Mouse (Mus musculus) left cerebral cortex, postnatal 14 days (tissue): ENCODE results near the gene Prpf40b. TPM values are rescaled to one million over a fixed set of nuclear protein-coding genes. Genes with fewer than 3 reads are reported as not detected.
A peak's percentile ranks its signal among the peaks of the same experiment; 100 is the strongest.

ENCODE experiments used
- DNase-seq, 2 experiments: peaks; one replicate each; pipeline ENCODE4 v3.0.0; 2021 to 2022; ENCODE audit warnings: low spot score in 2 of 2, mixed read lengths in 1 of 2
- intact Hi-C: fragments of 180-260 bp; cut with DNase I; formaldehyde crosslinking; loops from one replicate; pipeline ENCODE4 v1.15.1; 2025
- total RNA-seq, 2 experiments: library from RNA; stranded (reverse); gene quantifications; 2 replicates each; pipeline ENCODE4 v1.2.3; 2021

Gene Prpf40b
- total RNA-seq, 2 experiments from 2014 or later, result 95.4 to 99.5 TPM

DNA sequence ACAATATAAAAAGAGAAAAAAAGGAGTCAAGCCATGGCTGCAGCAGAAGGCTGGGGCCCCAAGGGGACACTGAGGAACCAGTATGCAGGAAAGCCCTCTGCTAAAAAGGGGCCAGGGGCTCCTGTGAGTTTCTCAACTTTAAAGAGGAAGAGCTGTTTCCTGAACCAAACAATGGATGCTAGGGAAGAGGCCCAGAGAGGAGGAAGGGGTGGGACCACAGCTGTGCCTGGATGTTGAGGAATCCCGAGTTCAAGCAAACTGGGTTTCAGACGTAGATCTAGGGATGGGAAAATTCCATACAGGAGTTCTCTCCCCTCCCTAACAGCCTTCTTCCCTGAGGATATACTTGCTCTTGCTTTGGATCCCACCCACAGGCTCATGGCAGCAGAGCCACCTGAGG lies 31.5 kb downstream of the Prpf40b start:
- intact Hi-C loops, result loop anchor here (5.0 kb wide), 1 partner anchor 41 kb away; no protein-coding TSS in a partner anchor
- DNase-seq, result no peak

DNA sequence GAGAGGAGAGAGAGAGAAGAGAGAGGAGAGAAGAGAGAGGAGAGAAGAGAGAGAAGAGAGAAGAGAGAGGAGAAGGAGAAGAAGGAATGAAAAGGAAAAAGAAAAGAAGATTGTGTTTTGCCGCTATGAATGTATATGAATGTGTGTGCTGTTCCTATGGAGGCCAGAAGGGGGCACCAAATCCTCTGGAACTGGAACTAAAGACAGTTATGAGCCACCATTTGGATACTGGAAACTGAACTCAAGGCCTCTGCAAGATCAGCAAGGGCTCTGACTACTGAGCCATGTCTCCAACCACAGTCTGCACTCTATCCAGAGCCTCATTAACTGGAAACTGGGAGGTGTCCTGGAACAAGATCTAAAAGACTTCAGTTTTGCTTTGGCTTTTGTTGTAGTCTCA lies 32.1 kb downstream of the Prpf40b start:
- intact Hi-C loops, result loop anchor here (5.0 kb wide), 1 partner anchor 40 kb away; no protein-coding TSS in a partner anchor
- no peak for DNase-seq

DNA sequence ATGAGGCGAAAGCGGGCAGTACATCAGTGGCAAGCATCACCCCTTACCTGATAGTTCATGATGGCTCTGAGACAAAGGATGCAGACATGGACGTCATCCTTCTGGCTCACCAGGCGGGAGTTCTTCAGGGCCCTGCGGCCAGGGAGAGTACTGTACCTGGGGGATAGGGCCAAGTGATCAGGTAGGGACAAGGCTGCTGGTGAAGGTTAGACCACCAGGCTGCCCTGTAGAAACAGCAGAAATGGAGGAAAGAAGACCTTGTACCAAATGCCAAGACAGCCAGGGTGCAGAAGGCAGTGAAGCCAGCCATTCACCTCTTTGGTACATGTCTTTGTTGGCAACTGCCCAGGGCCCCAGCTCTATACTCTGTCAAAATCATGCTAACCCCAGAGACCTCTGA lies 33.1 kb downstream of the Prpf40b start:
- intact Hi-C loops, result loop anchor here (5.0 kb wide), 1 partner anchor 39 kb away; no protein-coding TSS in a partner anchor
- DNase-seq, result no peak

DNA sequence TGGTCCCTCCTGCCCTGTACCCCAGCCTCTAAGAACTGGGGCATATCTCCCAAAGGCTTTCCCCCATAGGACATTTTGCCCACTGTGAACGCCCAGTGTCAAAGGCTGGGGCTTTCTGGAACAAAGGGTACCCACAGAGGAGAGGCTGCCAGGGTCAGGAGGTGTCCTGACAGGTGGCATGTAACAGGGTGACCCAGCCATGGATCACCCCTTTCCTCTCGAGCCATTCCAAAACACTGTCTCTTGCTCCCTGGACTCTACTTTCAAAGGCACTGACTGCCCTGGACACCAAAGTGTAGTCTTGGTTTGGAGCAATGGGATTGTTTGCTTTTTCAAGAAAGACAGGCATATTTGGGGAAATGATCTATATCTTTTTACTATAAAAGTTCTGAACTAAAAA lies 35.4 kb downstream of the Prpf40b start:
- intact Hi-C loops, result no loop called here
- DNase-seq, result no peak

DNA sequence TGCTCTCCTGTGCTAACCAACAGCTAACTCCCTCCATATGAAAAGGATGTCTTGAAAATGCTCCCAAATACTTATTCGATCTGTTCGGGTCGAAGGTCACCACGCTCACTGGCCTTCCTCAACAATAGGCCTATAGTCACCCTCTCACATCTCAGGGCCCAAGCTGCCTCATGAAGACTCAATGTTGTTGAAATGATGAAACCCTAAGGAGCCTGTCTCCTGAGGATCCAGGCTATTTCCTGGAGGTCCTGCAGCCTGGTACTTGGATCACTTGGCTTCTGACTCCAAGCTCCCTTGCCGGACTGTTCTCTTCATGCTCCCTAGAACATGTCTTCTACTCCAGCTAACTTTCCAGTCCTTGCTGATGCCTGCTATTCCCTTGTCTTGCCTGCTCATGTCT lies 36.5 kb downstream of the Prpf40b start:
- intact Hi-C loops, result no loop called here

DNA sequence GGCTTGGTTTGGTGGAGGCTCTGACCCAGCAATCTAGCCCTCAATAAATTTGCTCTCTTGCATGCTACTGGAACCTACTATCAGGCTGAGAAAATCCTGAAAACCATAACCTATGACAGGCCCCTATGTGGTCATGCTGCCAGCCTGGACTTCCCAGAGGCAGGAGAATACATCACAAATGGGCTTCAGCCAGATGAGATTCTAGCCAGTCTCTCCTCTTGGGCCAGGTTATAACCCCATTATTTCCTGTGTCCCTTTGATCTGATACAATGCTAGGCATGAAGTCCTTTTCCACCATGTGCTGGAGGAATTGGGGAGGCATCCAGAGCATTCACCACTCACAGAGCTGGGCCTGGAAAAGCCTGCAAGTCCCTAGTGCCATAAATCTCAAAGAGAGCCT lies 37.2 kb downstream of the Prpf40b start:
- no peak for DNase-seq
- intact Hi-C loops, result no loop called here

More for the DNA sequence above, 36.5 kb downstream of the Prpf40b start:
- DNase-seq, result no peak

DNA sequence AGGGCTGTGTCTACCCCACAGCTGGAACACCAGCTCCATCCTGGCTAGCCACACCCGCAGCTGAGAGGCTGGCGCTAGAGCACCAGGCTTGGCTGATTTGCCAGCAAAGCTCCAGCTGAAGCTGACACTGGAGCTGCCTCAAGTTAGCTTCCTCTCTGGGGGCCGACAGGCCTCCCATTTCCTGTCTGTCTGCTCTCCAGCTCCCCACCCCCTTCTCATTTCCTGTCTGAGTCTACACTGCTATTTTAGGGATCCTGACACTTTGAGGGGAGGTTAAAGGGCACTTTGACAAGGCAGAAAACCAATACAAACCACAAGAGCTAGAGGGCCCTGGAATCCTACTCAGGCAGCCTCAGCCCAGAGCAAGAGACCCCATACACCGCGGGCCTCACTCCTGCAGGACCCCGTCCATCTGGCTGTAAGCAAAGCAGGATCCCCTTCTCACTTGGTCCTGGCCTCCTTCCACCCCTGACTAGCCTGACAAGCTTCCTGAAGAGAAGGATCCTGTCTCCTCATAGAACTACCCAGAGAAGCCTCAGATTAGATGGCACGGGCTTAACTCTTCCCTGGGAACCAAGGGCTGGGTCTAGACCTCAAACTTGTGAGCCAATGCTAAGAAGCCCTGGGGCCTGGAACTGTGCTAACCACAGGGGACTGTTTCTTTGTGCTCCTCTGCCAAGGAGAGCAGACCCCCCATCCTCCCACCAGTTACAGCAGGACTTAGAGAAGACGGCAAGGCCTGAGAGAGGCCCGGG lies 38.2 kb downstream of the Prpf40b start:
- intact Hi-C loops, result no loop called here
- DNase-seq, result peak; percentile 43 to 78

DNA sequence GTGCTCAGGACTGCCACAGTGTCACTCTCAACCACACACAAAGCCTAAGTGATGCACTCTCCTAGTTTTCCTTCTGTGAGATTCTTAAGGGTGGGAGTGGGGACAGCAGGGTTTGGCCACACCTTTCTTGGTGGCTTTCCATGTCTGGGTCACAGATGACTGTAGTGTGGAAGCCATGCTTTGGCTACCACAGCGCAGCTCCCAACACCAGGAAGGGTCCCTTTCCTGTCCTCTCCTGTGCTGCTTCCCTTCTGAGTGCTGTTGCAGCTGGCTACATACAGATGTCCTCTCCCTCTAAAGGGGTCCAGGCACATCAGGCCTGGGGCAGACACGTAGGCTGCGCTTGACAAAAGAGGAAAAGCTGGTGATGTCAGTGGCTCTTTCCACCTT lies 38.8 kb downstream of the Prpf40b start:
- intact Hi-C loops, result no loop called here
- no peak for DNase-seq

DNA sequence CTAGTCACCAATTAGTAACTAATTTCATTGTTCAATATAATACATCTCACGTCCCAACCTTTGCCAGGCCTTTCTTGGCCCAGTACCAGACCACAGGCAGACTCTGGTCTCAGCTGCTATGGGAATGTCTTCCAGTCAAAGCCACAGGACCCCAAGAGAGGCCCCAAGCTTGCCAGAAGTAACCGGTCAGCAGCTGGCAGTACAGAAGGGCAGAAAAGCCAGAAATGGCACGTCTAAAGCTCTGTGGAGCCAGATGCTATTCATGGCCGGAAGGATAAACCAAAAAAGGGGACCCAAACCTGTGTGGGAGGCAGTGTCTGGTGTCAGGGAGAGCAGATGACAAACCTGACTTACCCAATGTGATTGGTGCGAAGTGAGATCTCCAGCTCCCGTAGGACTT lies 39.6 kb downstream of the Prpf40b start:
- intact Hi-C loops, result no loop called here
- no peak for DNase-seq

DNA sequence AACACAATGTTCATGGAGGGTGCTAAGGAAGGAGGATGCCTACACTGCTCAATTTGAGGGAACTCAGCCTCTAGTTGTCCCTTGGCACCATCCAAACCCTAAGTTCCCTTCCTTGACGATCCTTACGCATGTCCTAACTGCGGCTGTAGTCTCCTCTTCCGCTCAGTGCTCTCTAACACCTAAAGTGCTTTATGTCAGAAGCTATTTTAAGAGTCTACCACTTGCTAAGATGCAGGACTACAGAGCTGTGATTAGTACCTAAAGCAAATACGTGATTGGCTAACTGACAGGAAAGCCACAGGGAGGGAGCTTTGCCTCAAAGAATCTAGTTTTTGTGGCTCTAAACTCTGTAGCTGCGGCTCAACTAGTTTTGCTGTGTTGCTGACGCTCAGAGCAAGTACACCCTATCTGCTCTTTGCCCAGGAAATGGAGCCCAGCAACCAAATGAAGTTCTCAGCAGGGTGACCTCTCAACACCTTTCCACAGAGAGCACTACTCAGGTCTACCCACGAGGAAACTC lies 41.0 kb downstream of the Prpf40b start:
- no peak for DNase-seq
- intact Hi-C loops, result no loop called here

DNA sequence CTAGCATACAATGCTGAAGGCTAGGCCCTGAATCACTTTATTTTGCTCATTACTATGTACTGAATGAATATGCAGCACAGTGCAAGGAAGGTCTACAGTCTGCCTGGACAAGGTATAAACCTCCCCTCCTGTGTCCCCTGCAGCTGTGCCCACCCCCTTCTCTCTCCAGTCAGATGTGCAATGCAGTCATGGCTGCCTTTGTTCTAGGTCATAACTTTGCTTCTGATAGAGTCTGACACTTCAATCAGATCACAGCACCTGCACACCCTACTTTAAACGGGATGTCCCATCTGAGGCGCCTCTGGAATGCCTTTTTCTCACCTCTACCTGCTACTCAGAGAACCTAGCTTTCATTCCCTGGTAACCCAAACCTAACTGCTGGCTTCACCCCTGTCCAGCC lies 44.0 kb downstream of the Prpf40b start:
- intact Hi-C loops, result no loop called here
- no peak for DNase-seq

DNA sequence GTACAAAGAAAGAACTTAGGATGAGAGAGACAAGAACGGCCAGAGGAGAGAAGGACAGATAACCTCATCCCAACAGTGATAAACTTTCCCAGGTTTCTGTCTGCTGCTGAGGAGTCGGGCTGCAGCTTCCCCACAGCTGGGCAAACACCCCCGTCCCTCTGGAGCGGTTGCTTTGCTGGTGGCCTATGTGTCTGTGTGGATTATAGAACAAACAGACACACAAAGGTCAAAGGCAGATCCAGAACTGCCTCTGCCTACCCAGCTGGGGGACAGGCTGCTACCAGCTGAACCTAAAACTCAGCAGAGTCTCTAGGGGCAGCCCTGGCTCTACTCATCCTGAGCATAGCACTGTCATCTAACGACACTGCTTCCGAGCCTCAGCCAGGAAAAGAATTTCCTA lies 44.8 kb downstream of the Prpf40b start:
- no peak for DNase-seq
- intact Hi-C loops, result no loop called here

DNA sequence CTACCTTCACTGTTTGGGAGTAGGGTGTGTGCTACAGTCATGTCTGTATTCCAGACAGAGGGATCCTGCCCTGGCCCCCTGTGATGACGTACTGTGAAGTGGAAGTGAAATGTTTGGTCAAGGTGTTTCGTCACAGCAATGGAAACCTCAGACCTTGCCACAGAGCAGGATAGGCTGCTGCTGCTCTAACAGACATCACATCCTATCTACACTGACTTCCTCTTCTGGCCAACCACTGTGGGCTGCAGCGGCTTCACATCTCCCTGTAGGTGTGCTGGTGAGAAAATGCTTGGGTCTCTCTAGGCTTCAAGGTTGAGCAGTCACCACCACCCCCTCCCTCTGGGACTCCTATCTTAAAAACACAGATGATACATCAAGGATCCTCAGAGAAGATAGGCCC lies 46.2 kb downstream of the Prpf40b start:
- intact Hi-C loops, result no loop called here
- DNase-seq, result no peak

DNA sequence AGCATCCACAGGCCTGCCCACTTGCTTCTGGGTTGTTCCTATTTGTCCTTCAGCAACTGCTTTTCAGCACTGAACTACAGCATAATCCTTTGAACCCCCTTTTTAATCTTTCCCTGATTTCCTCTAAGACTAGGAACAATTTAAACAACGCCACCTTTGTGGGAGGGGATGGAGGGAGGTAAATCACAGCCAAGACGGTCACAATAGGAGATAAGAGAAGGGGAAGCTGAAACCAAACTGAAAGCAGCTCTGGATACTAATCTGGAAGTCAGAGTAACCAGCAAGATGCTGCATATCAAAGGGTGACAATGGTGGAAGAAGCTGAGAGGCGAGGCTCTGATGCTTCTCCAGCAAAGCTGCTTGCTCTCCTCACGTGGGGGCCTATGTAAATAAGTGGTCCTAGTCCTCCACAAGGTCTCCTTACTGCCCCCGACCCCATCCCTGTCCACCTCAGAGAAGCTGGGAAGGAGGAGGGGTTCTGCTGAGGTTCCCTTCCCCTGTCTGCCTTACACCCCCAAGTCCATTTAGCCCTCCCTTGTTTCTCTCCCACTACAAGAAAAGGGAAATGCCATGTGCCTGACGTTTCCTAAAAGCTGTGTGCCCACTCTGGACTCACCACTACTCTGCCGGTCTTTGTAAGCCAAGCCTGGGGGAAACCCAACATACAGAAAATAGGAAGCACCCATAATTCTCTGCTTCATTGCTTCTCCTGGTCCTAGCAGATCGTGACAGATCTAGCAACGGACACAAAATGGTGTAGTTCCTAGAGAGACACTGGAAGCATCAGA lies 47.5 kb downstream of the Prpf40b start:
- intact Hi-C loops, result no loop called here
- no peak for DNase-seq

DNA sequence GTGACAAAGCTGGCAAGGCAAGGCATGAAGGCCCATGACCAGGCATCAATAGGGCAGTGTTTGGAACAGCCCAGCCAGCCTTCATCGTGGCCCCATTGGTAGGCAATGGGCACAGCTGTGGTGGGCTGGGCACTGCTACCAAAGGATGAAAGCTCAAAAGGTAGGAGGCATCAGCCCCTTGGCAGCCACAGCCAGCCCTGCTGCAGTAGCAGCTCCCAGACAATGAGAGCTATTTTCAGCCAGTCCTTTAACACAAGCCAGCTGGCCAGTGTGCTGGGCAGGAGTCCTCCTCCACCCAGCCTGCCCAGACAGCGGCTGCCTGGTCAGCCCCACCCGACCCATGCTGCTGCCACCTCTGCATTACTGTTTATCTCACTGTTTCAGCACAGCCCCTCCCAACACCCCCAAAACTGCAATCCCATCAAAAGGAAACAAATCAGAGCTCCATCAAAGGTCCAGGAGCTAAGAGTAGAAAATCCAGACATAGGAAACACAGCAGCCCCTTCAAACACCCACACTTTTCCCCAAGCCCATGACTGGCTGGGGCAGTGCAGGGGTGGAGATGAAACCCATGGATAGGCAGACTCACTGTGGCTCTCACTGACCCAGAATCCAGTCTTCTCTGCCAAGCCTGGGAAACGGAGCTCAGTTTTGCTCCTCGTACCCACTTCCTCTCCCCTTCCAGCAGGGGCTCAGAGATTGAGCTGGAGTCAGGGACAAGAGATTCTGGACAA lies 48.7 kb downstream of the Prpf40b start:
- peak; percentile 49 to 73 for DNase-seq
- intact Hi-C loops, result no loop called here

DNA sequence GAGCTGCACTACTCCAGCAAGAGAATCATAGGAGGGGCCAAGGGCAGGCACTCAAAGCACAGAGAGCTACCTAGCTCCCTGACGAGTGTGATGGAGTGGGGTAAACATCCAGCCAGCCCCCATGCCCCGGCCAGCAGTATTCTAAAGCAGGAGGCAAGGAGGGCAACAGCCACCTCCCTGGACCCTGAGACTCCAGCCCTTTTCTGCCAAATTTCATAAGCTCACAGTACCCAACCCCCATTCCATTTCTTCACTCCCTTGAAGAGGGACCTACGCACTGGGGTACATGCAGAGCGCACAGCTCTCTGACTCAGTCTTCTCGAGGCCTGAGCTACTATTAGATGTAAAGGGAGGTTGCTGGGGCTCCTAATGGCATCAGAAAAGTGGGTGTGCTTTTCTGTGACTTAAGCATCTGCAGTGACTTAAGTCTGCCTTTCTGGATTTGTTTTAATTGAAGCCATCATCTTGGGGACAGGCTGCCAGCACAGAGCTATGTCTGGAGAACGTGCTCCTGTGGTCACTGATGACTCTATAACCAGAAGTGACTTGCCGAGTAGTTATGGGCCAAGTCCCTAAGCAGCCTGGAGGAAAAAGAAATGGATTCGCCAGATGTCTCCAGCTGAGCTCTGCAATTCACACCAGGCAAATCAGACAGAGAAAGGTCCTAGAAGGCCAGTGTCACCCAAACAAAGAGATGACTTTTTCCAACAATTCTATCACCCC lies 49.4 kb downstream of the Prpf40b start:
- intact Hi-C loops, result no loop called here

DNA sequence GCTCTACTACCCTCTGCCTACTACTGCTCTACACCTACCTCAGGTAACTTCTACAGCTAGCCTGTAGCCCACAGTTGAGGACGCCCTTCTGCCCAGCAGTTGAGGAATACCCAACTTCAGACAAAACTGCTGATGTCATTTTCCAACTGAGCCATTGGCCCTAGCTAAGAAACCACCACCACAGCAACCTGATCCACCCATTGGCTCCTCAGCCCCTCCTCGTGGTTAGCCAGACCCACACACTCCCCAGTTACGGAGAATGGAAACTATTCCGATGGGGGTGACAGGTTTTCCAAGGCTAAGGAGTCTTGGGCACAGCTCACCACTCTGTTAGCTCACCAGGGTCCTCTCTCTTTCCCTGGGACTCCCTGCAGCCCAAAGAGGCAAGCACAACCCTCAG lies 50.1 kb downstream of the Prpf40b start:
- no peak for DNase-seq
- intact Hi-C loops, result no loop called here

More for the DNA sequence above, 49.4 kb downstream of the Prpf40b start:
- no peak for DNase-seq

DNA sequence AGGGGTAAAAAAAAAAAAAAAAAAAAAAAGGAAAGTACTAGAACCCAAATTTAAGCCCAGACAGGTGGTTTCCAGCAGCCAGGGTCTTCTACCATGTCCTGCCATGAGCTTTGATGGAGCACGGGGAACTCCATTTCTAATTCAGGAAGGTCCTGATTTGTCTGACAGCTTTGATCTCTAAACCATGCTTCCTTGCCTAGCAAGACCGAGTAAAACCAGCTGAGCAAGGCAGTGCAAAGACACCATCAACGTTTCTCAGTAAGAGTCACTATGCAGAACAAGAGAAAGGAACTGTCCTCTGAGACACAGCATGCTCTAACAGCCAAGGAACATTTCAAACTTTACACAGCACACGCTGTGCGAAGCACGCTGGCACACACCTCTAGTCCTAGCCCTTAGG lies 56.7 kb downstream of the Prpf40b start:
- no peak for DNase-seq
- intact Hi-C loops, result no loop called here

DNA sequence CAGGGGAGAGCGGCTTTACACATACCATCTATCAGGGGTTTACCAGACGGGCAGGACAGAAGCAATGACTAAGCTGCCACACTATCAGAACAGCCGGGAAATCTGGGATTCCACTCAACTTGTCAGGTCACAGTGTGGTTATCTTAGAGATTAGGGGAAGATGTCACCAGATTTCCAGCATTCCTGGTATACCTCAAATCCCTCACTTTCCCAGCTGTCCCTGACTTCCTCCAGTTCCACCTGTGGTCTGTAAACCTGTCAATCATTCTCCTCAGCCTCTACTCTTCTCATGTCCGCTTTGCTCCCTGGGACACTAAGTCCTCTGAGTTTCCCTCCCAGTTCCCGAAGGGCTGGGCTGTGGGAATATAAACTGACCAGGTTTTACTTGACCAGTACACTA lies 57.4 kb downstream of the Prpf40b start:
- intact Hi-C loops, result no loop called here
- DNase-seq, result no peak
